Mouse (Mus musculus) right cerebral cortex, postnatal 14 days (tissue): ENCODE measurements around the gene Gm15517.
"Not testable (repeated sequence)": the region's sequence is repeated elsewhere in the genome, so short reads cannot be mapped to it uniquely, and the experiment has no call there.

Experiments used
- DNase-seq: peaks from one replicate; pipeline ENCODE4 v3.0.0; 2022

Gene Gm15517

GRCm38 (mm10) chr7:44271309-44271708 is 10.1 kb downstream of the Gm15517 start:
- no peak for DNase-seq

DNA sequence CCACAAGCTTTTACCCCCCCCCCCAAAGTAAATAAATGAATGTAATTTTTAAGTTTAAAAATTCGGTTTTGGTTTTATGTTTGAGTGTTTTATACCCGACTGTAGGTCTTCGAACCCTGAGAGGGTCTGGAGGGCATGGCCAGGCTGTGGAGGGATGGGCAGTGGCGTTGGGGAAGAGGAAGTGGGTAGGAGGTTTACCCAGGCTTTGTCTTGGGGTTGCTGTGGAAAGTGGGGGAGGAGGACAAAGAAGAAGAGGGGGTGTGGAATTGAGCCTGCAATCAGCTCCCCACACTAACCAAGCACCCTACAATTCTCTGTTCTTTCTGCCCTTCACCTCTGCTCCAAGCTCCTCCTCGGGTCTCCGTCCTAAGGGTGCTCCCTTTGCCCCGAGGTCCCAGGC is 11.3 kb downstream of the Gm15517 start:
- no peak for DNase-seq

- DNase-seq, result no peak
Observed at GRCm38 (mm10) chr7:44273446-44273845, 12.2 kb downstream of the Gm15517 start.

DNA sequence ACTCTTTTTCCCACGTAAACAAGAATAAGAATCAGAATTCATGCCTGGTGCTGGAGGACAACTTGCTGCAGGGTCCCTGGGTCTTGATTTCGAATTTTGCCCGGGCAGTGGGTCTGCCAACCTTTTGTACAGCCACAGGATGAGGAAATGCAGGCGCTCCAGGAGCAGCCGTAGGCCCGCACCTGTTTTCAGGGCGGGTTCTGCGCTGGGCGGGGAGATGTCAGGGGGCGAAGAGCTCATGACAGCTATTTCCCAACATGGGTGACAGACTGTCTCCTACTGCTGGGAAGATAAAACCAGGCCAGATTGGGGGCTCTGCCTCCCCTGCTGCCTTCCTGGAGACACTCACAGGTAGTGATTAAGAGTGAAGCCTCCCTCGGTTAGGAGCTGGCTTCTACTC is 12.8 kb downstream of the Gm15517 start:
- no peak for DNase-seq

DNA sequence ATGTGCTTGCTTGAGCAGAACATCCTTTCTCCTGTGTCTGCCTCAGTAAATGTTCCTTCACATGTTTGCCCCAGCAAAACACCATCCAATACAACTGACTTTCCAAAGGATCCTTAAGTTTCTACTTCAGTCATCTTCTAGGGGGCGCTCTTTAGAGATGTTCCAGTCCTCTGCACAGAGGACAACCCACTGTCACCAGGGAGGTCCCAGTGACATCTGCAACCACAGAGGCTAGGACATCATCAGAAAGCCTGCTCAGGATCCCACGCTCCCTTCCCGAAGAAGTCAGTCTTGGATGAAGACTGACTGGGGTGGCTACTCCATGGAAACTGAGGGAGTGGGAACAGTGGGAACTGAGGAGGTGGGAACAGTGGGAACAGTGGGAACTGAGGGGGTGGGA is 14.3 kb downstream of the Gm15517 start:
- DNase-seq, result no peak

GRCm38 (mm10) chr7:44276461-44277249 is 15.4 kb downstream of the Gm15517 start:
- DNase-seq, result no peak

GRCm38 (mm10) chr7:44277250-44277622 is 16.0 kb downstream of the Gm15517 start:
- peak; percentile 64 for DNase-seq

- DNase-seq, result no peak
Observed at GRCm38 (mm10) chr7:44280959-44281358, 19.7 kb downstream of the Gm15517 start.

DNA sequence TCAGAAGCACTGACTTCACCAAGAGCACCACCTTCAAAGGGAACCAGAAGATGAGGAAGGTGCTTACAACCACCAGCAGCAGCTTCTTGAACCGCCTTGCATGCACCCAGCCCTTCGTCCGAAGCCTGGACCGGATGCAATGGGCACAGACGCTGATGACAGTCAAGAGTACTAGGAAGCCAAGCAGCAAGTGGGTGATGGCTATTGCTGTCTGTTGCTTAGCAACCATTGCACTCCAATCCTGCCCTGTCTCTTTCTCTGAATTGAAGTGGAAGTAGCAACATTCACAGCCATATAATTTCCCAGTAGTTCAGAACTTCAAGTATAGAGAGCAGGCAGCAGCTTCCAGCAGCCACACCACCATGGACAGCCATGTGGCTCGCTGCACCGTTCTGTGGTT is 20.3 kb downstream of the Gm15517 start:
- no peak for DNase-seq

DNA sequence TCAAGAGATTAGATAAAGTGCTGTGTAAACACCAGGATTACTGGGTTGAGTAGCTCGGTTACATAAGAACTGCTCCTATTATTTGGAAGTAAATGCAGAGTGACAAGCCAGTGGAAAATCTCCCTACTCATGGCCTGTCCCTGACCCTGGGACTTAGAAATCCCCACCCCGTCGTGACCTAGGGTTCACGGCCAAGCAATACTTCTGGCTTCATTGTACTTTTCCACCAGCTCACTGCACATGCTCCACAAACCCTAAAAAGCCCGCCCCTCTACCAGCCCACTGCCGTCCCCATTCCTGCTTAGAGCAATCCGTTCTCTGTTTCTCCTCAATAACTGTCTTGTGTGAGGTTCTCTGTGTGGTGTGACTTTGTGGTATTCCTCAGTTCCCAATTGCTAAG is 26.5 kb downstream of the Gm15517 start:
- no peak for DNase-seq

GRCm38 (mm10) chr7:44290986-44291385 is 29.7 kb downstream of the Gm15517 start:
- no peak for DNase-seq

GRCm38 (mm10) chr7:44291418-44291817 is 30.2 kb downstream of the Gm15517 start:
- no peak for DNase-seq

- DNase-seq, result not testable (repeated sequence)
Observed at GRCm38 (mm10) chr7:44297501-44297900, 36.3 kb downstream of the Gm15517 start.

DNA sequence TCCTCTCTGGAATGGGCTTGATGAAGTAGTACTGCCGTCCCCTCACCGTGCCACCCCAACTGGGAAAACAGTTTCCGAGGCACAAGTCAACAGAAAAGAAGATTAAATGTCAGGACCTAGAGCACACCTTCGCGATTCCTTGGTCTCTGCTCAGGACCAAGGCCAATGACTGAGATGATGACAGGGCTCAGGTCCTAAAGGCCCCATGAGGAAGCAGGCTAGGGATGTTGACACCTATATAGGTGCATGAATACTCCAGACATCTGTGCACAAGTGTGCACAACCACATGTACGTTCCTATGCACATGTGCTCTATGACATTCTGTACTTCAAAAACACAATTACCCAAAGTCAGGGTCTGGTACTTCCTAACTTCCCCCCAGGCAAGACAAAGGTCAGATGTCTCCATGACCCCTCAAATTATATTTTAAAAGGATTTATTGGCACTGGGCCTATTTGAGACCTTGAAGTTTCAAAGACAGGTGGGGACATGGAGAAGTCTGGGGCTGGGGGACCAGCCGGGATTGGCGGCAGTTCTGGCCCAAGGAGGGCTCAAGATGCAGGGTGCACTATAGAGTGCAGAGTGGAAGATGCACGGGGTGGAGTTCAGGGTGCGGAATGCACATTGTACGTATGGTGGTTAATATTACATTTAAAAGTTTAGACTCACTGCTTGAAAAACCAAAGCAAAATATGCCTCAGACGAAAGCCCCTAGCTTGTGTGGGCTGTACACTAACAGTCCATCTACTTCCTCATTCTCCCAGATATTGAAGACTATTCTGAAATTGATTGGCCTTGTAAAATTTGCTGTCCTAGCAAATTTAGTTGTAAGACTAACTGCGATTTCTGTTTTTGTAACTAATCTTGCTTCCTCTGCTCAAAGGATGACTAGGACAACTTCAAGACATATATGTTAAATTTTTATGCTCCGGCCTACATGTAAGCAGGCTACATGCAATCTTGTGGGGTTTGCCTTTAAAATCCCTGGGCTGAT is 42.4 kb downstream of the Gm15517 start:
- DNase-seq, result no peak

GRCm38 (mm10) chr7:44304463-44304774 is 43.2 kb downstream of the Gm15517 start:
- no peak for DNase-seq

DNA sequence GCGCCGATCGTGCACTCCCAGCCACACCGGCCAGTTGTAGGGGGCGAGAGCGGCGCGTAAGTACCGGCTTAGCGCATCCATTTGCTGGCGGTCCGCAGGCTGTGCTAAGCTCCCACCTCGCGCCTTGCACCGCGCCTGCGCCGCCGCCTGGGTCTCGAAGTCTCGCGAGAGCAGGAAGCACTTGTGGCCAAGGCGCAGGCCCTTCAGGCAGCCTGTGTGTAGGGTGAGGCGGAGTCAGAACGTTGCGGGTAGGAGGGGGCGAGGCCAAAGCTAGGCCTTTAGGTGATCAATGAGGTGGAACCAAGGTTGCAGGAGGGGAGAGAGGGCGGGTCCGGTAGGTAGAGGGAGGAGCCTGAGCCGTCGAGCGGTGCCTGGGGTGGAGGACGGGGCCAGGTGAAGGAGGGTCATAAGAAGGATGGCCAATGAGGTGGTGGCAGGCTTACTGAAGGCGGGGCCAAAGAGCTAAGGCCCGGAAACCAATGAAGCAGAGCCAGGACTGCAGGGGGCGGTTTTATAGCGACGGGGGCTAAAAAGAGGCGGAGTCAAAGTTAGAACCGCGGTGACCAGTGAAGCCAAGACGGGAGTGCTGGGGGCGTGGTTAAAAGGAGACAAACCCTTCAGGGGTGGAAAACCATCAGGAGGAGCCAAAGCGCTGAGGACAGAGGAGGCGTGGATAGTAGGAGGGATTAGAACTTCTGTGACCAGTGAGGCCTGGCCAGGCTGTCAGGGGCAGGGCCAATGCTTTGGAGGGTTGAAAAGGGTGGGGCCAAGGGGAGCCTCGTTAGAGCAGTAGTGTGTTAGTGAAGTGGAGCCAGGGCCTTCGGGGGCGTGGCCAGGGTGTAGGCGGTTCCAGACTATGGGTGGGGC is 43.8 kb downstream of the Gm15517 start:
- DNase-seq, result peak; percentile 97

DNA sequence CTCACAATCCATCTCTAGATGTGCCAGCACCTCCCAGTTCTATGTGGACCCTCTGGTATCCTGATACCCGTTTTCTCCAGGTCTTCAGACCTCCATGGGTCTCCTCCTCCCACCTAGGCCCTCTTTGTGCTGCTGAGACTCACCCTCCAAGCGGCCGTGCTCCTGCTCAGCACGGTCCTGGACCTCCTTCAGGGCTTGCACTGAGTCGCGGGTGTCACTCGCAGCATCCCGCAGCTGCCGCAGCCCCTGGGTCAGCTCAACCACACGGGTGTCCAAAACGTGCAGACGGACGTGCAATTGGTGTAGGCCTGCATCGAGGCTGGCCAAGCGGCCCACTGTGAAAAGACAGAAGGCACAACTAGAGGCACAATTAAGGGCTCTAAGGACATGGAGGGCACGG is 44.4 kb downstream of the Gm15517 start:
- no peak for DNase-seq

GRCm38 (mm10) chr7:44306516-44307240 is 45.4 kb downstream of the Gm15517 start, which contains the start of gene Clec11a:
Gene Clec11a, minus strand, starts transcription at chr7:44306902.
- no peak for DNase-seq

- no peak for DNase-seq
Observed at GRCm38 (mm10) chr7:44307261-44308020, 46.2 kb downstream of the Gm15517 start.

GRCm38 (mm10) chr7:44309475-44310284 is 48.4 kb downstream of the Gm15517 start, which contains the start of gene Shank1:
Gene Shank1, plus strand, starts transcription at chr7:44310253.
- DNase-seq, result no peak
